Mouse (Mus musculus) kidney, adult 2 months (tissue): ENCODE measurements around the gene Ccdc191.

Experiments
- CTCF ChIP-seq: fragments of 200-500 bp; conservative IDR thresholded peaks from 2 replicates; pipeline ENCODE4 v1.5.1; 2011; ENCODE audit warnings: low read depth, mild to moderate bottlenecking, control low read depth, low read length, moderate library complexity, mixed read lengths; ENCODE audit not compliant: insufficient read depth, insufficient read length
- POLR2A ChIP-seq: fragments of 200-500 bp; IDR thresholded peaks from one replicate; pipeline ENCODE4 v1.6.1; 2011; ENCODE audit warnings: low read depth, low read length, control low read depth

DNA sequence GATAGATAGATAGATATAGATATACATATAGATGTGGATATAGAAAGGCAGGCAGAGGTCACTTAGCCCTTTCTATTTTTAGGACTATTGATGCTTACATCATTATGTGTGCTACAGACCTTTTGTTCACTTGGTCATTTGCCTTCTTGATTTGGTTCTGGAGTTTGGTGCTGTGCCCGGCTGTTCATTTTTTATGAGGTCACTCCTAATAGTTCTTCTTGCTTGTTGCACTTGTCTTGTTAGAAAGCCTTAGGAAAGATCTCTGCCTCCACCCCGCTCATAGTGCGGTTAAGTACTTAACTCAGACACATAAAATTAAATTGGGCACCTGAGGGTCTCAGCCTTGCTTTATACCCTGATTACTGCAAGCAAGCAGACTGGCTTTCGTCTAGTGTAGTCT is 51.2 kb downstream of the Ccdc191 start:
- TF ChIP-seq CTCF (no peak), POLR2A (no peak)
